Mouse (Mus musculus): ENCODE data around the gene Aplp2.

Aplp2 gene

DNA sequence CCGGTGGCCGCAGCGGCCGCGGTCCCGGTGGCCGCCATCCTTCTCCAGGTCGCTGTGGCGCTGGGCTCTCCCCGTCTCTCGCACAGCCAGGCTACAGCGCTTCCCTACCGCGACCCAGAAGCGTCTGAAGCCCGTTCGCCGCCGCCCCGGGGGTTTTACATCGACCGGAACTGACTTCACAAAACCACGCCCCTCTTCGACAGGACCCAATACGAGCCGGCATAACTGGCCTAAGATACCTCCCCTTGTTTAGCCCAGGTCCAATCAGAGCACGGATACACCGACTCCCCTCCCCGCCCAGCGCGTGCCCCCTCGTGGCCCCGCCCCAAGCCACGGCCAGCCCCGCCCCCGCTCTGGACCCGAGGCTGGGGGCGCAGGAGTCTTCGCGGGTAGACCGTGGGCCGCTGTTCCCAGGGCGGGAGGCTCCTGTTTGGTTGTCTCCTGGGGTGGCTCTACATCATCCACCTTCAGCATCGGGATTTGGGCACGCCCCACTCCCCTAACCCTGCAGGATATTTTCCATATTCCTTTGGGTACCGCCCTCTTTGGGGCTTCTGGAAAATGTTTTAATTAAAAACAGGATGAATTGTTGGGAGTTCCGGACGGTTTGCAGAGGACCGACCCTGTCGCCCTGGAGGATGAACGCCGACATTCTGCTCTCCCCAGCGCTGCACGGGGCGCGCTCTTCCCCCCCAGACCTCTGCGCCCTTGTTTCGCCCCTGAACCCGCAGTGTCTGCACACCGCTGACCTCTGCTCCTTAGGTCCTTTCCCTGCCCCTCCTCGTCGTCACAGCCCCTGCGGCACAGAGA, at the start of gene Aplp2:
TSS of gene Aplp2 (minus strand) at position 126 of the 810 bp plus-strand sequence.
- DNase-seq: peak; percentile 98

DNA sequence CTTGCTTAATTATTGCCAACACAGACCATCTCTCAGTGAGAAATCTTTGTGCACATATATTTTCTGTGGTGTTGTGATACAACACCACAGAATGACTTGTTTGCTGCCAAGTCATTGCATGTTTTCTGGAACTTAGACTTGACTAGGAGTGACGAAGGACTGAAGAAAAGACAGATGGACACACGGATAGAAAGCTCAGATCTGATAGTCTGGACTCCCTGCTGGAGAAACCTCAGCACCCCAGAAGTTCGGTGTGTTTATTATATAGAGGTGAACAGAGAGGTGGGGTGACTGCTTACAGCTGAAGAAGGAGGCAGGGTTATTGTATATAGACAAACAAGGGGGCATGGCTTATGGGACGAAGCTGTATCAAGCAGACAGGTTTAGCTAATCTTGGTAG, 48.6 kb upstream of the Aplp2 start:
- no peak for DNase-seq

DNA sequence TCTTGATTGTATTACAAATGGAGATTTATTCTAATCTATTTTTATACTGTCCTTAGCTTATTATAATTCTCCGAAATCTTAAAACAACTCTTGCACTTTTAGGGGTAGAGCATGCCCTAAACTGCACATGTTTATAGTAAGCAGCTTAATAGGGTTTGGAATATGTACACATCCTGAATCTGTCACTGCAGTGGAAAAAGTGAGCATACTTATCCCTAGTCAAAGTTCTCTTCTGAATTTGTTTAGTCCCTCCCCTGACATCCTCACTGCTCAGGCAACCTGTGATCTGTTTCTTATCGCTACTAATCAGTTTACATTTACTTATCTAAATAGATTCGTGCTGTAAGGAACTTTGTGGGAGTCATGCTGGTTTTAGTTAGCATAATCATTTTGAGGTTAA, 46.6 kb upstream of the Aplp2 start:
- no peak for DNase-seq

DNA sequence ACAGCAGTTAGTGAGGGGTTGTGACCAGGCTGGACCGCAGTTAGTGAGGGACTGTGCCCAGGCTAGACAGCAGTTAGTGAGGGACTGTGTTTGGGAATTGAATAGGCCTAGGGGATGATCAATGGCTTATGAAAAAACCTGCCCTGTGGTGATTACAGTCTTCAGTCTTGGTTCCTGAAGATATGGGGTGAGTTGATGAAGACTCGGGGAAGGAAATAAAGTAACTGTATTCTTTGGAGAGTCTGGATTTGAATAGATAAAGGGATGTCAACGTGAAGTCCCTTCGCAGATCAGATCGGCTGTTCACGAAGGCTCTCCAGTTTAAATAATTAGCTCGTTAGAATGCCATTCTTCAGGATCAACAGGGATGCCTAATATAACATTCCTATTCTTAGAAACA, 44.3 kb upstream of the Aplp2 start:
- no peak for DNase-seq

DNA sequence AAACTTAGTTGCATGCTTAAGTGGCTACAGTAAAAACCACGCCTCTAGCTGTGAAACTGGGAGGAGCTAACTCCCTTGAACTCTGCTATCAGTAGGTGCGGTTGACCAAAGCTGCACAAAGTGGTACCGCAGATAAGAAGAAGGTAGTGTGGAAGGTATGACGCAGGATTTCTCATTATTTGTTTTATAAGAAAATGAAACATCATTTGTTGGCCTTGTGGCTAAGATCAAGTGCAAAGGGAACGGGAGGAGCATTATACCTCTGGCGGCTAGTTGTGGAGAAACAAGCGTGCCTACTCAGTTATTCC, 43.0 kb upstream of the Aplp2 start:
- no peak for DNase-seq

DNA sequence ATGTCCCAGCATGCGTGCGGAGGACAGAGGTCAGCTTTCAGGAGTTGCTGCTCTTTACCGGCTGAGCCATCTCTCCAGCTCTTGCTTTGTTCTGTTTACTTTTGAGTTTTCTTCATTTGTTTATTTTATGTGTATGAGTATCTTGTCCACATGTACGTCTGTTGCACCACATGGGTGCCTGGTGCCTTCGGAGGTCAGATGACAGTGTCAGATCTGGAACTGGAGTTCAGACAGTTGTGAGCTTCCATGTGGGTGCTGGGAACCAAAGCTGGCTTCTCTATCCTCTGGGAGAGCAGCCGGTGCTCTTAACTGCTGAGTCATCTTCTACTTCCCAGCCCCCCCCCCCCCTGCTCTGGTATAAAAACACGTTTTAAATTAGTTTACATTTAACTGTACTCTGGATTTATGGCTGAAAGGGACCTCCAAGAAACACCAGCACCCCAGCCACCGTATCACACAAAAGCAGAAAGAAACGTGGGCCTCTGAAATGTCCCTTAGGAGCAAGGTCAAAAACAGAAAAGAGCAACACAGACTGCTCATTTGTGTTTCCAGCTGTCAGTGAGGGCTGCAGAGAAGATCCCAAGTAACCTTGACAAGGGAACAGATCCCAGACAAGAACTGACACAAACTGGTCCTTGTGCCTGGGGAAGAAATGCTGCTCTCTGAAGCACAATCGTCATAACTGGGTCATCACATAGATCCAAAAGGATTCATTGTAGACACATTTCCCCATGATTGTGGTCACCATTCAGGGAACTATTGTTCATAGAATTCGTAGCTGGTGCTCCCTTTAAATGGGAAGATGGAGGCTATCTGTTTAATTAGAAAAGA, 42.5 kb upstream of the Aplp2 start:
- DNase-seq: no peak

DNA sequence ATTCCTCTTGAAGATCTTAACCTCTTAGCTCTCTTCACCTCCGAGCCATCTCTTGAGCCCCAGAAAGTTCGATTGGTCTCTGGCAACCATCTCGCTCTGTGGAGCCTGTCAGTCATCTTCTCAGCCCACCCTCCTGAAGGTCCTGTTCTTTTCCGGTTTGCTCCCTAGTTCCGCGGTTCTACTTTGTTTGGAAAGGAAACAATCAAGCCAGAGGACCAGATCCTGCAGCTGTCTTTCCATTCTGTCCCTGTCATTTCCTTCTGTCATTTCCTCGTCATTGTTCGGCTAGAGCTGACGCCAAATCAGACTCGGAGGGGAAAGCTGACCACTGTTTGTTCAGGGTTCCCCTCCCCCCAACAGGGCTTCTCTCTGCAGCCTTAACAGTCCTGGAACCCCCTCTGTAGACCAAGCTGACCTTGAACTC, 41.7 kb upstream of the Aplp2 start:
- no peak for DNase-seq

DNA sequence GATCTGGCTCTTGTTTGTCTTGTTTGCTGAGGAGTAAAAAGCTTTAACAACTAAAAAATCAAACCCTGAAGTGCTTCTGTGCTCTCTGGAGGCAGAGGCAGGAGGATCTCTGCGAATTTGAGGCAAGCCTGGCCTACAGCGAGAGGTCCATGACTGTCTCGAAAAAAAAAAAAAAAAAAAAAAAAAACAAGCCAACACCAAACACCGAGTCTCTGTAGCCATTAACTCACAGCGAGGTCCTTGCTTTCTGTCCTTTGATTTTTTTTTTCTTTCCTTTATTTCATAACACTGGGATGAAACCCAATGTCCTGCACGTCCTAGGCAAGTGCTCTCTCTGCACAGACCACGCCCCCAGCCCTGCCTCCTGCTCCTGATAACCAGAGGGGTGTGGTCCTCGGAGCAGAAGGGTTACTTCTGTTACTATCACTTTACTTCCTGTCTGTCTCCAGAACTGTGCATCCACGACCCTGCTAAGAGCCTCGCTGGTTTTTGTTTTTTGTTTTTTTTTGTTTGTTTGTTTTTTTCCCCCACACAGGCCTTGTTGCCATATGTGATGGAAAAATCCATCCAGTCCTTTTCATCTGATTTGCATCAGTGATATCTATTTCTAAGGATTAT, 40.7 kb upstream of the Aplp2 start:
- DNase-seq: no peak

DNA sequence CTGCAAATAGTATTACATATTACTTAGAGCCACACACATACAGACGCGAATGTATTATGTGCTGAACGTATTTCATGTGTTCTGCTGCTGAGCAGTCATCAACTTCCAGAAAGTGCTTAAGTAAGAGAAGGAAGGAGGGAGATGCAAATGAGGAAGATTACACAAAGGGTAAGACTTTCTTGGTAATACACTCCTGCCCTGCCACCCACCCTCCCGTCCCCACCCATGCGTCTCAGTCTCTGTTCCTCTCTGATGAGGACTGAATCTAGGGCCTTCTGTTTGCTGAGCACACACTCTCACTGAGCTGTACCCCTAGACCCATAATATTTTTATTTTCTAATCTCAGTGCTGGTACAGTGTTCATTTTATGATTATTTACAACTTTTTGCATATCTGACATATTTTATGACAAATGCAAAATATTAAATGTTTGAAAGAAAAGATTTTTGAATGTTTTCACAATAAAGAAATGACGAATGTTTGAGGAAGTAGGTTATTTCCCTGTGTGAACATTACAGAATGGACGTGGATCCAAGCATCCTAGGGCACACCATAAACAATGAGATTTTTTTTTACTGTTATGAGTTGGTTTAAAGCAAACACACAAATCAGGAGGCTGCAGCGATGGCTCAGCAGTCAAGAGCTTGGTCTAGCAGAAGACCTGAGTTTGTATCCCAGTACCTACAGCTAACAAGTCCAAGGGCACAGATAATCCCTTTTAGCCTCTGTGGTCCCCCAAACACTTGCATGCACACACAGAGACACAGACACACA, 36.0 kb upstream of the Aplp2 start:
- DNase-seq: no peak

DNA sequence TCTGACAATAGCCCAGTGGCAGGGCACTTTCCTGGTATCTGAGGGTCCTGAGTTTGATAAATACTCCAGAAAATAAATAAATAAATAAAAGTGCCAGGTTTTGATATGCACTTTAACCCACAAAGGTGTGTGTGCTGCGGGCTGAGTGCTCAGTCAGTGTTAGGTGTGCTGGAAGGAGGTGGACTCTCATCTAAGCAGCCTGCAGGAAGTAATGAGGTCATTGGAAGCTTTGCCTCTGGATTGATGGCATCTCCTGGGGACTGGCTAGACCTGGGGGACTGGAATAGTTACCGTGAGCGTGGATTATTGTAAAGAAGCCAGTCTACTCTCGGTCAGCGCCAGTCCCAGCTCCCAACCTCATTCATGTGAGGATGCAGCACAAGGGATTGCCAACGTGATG, 34.8 kb upstream of the Aplp2 start:
- DNase-seq: no peak

DNA sequence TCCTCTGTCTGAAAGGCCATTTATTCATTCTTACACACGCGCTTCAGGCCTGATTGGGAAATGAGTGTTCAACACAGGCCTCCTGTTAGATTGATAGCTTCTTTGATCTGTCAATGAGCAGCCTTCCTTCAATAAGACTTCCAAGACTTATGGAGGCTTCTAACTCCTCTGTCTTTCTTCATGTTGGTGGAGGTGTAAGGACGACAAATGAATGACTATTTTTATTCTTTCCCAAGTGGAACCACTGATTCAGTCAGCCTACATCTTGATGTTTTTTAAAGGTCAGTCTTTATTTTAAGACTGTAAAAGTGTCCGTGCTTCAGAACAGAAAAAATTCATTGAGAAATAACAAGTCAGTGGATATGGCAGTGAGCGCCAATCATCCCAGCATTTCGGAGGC, 33.4 kb upstream of the Aplp2 start:
- DNase-seq: no peak

DNA sequence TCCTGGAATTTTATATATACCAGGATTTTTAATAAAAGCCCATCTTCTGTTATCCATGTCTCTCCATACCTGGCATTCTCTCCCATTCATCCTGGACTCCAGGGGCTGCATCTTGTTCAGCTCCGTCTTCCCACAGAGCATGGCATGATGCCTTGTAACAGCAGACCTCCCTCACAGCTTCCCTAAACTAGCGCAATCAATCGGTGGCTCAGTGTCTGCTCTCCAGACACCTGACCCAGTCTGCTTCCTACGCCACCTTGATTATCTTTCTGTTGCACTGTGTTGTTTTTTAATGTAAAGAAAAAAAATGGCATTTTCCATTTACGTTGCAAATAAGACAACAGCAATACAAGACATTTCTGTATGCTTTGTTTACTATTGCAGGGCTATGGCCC, 32.3 kb upstream of the Aplp2 start:
- no peak for DNase-seq

DNA sequence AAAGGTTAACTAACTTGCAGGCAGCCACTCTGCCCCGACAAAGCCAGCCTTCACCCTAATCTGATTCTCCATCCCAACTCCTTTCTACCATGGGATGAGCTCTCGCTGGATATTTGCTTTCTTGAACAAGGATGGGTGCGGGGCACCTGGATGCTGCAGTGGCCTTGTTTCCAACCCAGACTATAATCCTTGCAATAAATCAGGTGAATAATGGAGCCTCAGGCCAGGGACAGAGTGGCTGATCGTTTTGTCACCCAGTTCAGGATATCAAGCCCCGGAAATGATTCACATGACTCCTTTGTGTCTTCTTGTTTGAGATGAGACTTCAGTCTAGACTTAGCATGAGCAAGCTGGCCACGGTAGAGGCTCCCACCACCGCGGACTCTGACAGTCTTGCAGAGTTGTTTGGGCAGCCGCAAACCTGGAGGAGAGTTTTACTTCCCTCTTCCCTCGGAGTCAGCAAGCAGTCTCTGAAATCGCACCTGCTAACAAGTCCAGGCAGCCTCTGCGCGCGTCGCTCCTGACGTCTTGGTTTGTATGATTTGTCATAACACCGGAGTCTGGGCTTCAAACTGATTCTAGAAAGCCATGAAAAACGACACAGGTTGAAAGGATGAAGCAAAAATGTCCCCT, 31.8 kb upstream of the Aplp2 start:
- DNase-seq: no peak

DNA sequence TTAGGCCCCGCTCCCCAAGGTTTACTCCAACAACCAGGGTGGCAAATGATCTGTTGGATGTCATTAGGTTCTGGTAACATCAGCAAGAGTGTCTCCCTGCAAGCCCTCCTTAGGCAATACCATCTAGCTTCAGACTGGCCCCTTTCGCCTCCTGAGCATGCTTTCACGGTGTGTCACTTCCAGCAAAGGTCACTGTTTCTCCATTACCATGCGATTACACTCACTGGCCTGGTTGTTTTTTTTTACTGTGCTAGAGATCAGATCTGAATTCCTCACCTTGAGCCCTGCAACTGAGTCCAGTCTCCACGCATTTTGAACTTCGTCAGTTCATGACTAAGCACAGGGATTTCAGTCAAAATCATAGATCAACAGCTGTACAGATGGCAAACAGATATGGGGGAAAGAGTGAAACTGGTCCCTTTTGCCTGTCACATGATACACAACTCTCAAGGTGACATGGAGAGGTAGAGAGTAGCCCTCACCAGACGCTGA, 29.6 kb upstream of the Aplp2 start:
- DNase-seq: no peak

DNA sequence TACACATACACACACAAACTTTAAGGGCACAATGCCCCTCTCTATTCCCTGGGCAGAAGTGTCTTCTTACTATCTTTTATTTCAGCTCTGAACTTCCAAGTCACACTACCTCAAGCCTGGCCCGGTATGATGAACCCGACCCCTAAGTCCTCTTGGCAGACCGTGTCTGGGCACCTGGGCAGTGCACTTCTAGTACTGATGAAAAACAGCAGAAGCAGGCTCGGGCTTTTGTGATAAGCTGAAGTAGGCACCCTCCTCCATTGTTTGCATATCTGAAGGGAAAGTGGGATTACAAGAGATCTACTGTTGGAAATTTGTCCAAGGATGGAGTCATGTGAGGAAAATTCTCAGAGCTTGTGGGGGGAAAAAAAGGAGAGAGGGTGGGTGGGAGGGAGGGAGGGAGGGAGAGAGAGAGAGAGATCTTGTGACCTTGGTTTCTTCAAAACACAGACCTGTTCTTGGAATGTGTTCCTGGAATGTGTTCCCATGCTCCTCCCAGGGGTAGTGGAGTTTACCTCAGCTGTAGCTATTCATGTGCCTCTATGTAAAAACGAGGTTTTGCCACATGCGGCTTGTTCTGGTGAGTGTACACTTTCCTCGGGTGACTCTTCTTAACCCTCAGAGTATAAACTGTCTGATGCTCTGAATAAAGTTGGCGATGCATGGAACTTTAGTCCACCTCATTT, 29.1 kb upstream of the Aplp2 start:
- DNase-seq: no peak

DNA sequence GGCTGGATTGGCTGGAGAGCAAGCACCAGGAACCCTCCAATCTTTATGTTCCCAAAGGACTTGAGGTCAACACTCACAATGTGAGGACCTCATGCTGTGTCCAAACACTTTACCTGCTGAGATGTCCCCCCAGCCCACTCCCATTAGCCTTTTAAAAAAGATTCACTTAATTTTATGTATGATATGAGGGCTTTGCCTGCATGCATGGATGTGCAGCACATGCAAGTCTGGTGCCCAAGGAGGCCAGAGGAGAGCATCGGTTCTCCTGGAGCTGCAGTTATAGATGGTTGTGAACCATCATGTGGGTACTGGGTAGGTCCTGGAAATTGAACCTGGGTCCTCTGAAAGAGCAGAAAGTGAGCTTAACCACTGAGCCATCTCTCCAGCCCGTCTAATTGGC, 27.9 kb upstream of the Aplp2 start:
- no peak for DNase-seq

DNA sequence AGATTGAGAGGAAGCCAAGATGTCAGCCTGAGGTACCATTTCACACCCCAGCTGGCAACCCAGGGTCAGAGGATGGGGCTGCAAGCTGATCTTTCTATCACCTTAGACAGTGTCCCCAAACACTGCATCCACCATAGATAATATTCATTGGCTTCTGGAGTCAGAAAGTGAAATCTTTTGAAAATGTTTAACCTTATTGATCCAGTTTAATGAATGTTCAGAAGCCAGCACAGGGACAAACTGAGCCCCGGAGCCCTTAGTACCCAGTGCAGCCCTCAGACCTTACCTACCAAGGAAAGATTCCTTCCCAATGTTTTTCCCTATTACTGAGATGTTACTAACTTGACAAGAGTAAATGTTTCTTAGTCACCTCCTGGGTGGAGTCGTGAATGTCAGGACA, 26.9 kb upstream of the Aplp2 start:
- no peak for DNase-seq

DNA sequence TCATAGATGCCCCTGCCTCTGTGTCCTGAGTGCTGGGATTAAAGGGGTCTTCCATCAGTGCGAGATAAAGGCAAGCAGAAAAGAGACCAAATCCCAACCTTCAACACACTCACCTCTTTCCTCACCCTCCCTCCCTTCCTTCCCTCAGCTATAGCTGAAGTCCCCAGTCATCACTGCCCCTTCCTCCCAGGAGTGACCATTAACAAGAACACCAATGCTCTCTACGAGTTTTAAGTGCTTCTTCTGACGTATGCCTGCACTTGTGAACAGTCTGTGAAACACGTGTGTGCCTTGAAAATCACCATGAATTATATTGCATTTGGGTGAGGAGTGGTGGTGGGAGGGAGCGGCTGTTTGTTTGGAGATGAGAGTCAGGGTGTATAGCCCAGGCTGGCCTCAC, 24.5 kb upstream of the Aplp2 start:
- DNase-seq: no peak

DNA sequence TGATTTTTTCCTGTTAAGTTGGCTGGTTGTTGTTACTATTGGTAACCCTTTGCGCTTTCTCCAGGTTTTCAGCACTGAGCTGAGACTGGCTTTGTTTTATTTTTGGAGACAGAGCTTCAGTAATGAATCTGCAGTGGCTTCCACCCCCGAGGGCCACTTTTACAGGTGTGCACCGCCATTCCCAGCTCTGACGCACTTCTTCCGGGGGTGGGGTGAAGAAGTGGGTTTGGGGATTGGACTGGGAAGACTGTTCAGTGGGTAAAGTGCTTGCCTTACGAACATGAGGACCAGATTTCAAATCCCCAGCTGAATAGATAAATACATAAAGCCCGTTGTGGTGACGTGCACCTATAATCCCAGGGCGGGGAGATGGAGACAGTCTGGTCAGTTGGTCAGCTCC, 23.9 kb upstream of the Aplp2 start:
- no peak for DNase-seq

DNA sequence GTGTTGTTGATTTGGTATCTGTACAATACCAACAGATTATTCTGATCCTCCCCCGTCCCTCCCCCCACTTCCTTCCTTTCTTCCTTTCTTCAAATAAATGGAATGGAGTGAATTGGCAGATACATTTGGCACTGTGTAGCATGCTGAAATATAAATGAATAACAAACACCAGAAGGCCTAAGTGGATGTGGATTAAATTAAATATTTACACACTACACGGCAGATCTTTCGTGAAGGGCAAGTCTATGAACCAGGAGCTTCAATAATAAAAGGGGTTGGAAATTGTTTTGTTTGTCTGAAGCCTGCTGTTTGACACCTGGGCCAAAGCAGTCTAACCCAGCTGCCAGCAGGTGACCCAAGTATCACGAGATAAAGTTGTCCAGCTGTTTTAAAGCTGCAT, 23.4 kb upstream of the Aplp2 start:
- no peak for DNase-seq

DNA sequence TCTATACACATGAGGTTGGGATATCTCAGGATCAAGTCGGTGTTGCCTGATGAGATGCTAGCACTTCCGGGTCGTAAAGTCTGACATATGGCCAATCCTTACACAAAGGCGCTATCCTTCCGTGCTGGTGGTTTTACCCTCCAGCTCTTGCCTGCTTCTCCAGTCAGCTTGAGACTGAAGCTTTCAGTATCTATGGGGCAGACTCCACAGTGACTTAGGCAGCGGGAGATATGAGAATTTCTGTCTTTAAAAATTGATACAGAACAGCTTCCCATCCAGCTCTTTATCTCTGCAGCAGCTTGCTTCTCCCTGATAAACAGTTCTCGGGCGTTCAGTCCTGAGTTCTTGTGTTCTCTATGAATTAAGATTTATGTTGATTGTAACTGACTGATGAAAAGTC, 14.9 kb upstream of the Aplp2 start:
- DNase-seq: no peak

DNA sequence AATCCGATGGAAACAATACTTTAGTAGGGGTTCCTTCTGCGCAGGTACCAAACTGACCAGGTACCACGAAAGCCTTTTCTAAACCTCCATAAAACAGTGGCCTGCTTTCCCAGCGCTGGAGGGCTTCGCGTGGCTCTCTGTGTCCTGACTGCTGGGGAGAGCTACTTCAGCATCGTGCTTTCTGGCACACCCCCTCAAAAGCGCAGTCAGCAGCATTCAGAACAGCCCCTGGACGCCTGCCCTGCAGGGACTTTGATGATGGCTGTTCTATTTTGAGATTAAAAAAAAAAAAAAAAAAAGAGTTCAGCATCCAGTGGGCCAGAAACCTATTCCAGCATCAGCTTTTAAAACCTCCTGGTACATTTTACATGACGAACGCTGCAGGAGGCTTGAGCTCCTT, 14.2 kb upstream of the Aplp2 start:
- DNase-seq: no peak

All from cerebellum, adult 11-12 months (tissue).